Mouse (Mus musculus) embryo, embryonic 9.5 days (tissue): ENCODE results near the gene Irf4.

Experiments used
- DNase-seq: peaks from one replicate; pipeline ENCODE4 v3.0.0-alpha.2; 2017; ENCODE audit errors: extremely low spot score

Gene Irf4

DNA sequence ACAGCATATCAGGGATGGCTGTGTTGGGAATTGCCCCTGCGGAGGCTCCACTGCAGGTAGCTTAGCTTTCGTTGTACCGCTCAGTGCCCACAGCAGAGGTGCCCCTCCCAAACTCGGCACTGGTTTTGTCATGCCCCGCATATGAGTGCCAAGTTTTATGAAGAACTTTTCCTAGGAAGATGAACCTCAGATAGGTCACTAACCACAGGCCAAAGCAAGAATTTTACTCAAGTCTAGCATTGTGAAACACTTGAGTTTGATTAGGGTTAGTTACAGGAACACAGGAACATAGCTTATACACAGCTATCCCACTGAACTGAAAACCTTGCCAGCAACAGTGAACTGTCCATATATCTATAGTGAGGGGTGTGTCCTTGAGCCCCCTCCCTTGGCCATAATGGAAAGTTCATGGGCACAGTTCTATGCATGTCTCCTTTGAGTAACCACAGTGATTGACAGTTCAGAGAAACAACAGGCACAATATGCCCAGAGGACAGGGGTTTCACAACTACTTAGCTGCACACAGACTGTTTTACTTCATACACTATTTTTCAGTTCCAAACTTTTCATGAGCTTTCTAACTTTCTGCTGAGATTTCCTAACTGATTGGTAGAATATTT, 53.4 kb downstream of the Irf4 start:
- DNase-seq = no peak

DNA sequence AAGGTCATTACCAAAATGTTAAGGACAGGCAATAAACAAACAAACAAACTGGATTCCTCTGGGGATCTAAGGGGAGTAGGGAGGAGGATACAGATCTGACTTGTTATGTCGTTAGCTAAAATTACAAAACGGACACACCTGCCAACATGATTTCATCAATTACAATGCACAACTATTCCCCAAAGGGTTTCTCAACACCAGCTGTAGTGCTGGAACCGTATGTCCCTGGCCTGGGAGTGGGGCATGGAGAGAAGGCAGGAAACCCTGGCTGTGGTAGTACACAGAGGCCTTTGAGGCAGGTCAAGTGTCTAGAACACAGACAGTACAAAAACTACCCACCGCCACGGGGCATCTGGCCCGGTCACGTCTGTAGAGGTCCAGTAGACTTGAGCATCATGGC, 60.2 kb downstream of the Irf4 start:
- DNase-seq = no peak

DNA sequence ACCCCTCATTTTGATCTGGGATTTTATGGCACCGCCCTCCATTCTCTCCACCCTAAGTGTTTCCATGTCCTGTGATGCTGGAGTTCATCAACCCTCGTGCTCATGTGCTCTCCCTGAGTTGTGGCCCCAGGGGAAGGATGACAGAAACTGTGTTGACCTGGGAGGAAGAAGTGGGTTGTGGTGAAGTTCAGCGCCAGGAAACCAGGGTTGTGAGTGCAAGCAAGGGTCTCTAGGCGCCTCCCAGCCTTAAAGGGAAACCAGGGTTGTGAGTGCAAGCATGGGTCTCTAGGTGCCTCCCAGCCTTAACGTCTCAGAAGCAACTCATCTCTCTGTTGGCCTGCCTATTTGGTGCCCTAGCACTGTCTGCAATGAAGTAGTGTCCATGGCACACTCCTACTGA, 64.4 kb downstream of the Irf4 start:
- DNase-seq = no peak

DNA sequence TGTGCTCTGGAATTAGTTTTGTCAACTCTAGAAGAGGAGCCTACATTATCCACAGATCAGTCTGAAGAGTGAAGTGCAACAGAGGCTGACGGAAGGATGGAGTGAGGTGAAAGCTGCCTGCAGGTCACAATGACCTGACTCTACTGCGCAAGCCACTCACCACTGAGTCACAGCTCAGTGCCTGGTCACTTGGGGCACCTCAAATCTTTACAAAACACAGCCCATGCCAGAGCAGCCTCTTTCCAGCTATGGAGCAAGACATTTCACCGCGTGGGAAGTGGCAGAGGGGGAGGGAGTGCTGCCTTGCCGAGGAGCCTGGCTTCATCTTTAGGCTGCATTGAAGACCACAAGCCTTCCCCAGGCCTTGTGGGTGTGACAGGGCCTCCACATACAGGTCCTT, 65.2 kb downstream of the Irf4 start:
- no peak for DNase-seq
